Comparison of ENCODE assay signal across 10 mouse cellular contexts in genomic region chr1:125542008-125542999, GRCm38 (mm10). TPM values are rescaled to one million over a fixed set of nuclear protein-coding genes. Genes with fewer than 3 reads are reported as not detected.
DNase-seq lines count a peak whose midpoint lies in the region; ATAC-seq and TF ChIP-seq lines count a peak whose summit lies in the region.
"Had no signal": no experiment of that assay in that cellular context is flagged by ENCODE, and none has a peak within 500 bp of the region (broad histone marks: within the 10 kb centered on the region; RNA-seq: fewer than 3 reads in every experiment).

No protein-coding gene starts in this region.

- intact Hi-C loops in gastrocnemius, postnatal 14 days (cut with DNase I; ENCODE audit: low total_unique reads): no loop called here

- TF ChIP-seq CTCF in layer of hippocampus, adult 2 months (conservative IDR thresholded peaks at IDR 0.05): no peak

- no peaks in the 10 kb centered on the region for H3K9me3 ChIP-seq in midbrain, embryonic 11.5 days (ENCODE audit: control insufficient read depth, low read length)
- H3K9me3 ChIP-seq: megakaryocyte, embryonic 14.5 days had no signal

- ATAC-seq in midbrain, embryonic 11.5 days (ENCODE audit: low FRiP score): no peak

- WGBS in midbrain, embryonic 11.5 days: 88% methylated on average over 7 of the region's 7 CpGs

- H3K27me3 ChIP-seq in midbrain, embryonic 11.5 days (ENCODE audit: control insufficient read depth, insufficient read depth, low read length): no peaks in the 10 kb centered on the region
- H3K27me3 ChIP-seq: megakaryocyte, embryonic 14.5 days had no signal

- H3K36me3 ChIP-seq in midbrain, embryonic 11.5 days (ENCODE audit: control insufficient read depth, insufficient read depth, low read length): no peaks in the 10 kb centered on the region

- H3K4me1 ChIP-seq in midbrain, embryonic 11.5 days (ENCODE audit: control insufficient read depth, insufficient read depth, low read length): no peaks in the 10 kb centered on the region

- H3K4me3 ChIP-seq in layer of hippocampus, adult 2 months: no peak overlapping the region
- H3K4me3 ChIP-seq in midbrain, embryonic 11.5 days (ENCODE audit: low read depth, low read length): no peak overlapping the region
- H3K4me3 ChIP-seq: erythroblast, embryonic 14.5 days; megakaryocyte, embryonic 14.5 days had no signal

- H3K9ac ChIP-seq in midbrain, embryonic 11.5 days (ENCODE audit: low read length): no peak overlapping the region

- H3K27ac ChIP-seq in layer of hippocampus, adult 2 months: no peak overlapping the region
- H3K27ac ChIP-seq in midbrain, embryonic 11.5 days (ENCODE audit: low read depth, low read length): no peak overlapping the region

- H3K4me2 ChIP-seq in midbrain, embryonic 11.5 days: no peak overlapping the region

- DNase-seq in layer of hippocampus, adult 2 months (ENCODE audit: low spot score in 2 of 2): peak; percentile 13 to 26
- no peak for DNase-seq in layer of hippocampus, adult 9-10 months (ENCODE audit: low spot score)
- peak; percentile 72 for DNase-seq in adrenal gland, adult 8-10 months
- peak; percentile 68 for DNase-seq in gastrocnemius, postnatal 14 days
- peak; percentile 24 to 69 for DNase-seq in kidney, postnatal 25 days
- DNase-seq in frontal cortex, postnatal 25 days (ENCODE audit: low spot score in 2 of 2): no peak
- no peak for DNase-seq in midbrain, embryonic 11.5 days (ENCODE audit: low spot score, missing footprints)
- no peak for DNase-seq in embryo, embryonic 10.5 days (ENCODE audit: low spot score)

RNA-seq across cellular contexts. Expression of gene Slc35f5, which starts 18.1 kb away (rescaled TPM):
- 10 to 100 TPM; 22.4 to 24.2 TPM for total RNA-seq in layer of hippocampus, adult 2 months (2021)
- total RNA-seq in adrenal gland, adult 8-10 months (2022): 10 to 100 TPM; 32.6 to 43.8 (median 38.3) TPM
- total RNA-seq in gastrocnemius, postnatal 14 days (2021): 10 to 100 TPM; 18.5 to 18.7 TPM
- polyA plus RNA-seq in midbrain, embryonic 11.5 days (2014; fragmentation: Nextera tagmentation; extraction: Ambion mirVana): 23.0 and 29.8 TPM in 2 replicates
- polyA plus RNA-seq: erythroblast, embryonic 14.5 days had no signal

Comparison
In these comparisons a context has a peak if more than half of its experiments do, and no peak if none do; other contexts are left out.
1. DNase-seq: peak in layer of hippocampus, adult 2 months (2 of 2), adrenal gland, adult 8-10 months (single experiment), gastrocnemius, postnatal 14 days (single experiment) and kidney, postnatal 25 days (2 of 2); none in layer of hippocampus, adult 9-10 months (single experiment), frontal cortex, postnatal 25 days (0 of 2), midbrain, embryonic 11.5 days (single experiment) and embryo, embryonic 10.5 days (single experiment).